Mouse (Mus musculus) brain, embryonic 14.5 days (tissue): ENCODE measurements around the gene Sh3pxd2a.

Experiments
- CTCF ChIP-seq: fragments of 200-500 bp; IDR thresholded peaks from 2 replicates; pipeline ENCODE4 v1.5.1; 2012; ENCODE audit warnings: inconsistent platforms, mild to moderate bottlenecking, moderate library complexity, borderline replicate concordance; ENCODE audit not compliant: insufficient read depth, insufficient read length; ENCODE audit errors: extremely low read depth
- POLR2A ChIP-seq: fragments of 200-500 bp; IDR thresholded peaks from 2 replicates; pipeline ENCODE4 v1.6.1; 2012; ENCODE audit warnings: mild to moderate bottlenecking, inconsistent platforms, borderline replicate concordance; ENCODE audit not compliant: poor library complexity, insufficient read depth, insufficient read length, severe bottlenecking; ENCODE audit errors: extremely low read depth

GRCm38 (mm10) chr19:47229461-47229860 lies 234.7 kb downstream of the Sh3pxd2a start:
- TF ChIP-seq POLR2A (no peak), CTCF (no peak)
